Mouse (Mus musculus) heart, postnatal 0 days (tissue): ENCODE data around the gene Prdm11.

ENCODE experiments used
- CTCF ChIP-seq: IDR thresholded peaks from 2 replicates; pipeline ENCODE4 v1.5.1; 2016; ENCODE audit warnings: antibody characterized with exemption, control low read depth, low read depth
- EP300 ChIP-seq: IDR thresholded peaks from 2 replicates; pipeline ENCODE4 v1.6.1; 2016; ENCODE audit warnings: antibody characterized with exemption, low read depth

DNA sequence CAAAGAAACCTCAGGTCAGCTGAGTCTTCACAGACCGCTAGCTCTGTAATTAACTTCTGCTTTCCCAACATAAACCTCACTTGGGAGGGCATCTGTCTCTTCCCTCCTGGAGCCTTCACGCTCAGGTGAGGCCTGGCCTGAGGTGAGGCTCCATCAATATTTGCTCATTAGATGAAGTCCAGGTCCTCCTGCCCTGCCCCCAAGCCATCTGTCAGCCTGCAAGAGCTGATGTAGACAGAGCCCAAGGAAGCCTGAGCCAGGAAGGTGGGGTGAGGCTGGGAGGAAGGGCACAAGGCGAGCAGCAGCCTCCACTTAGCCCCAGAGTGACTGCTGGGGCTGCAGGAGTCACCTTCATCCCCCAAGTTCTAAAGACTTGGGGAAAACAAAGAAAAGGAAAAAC, 110.5 kb downstream of the Prdm11 start:
- TF ChIP-seq CTCF = no peak
- no peak for TF ChIP-seq EP300
